Mouse (Mus musculus) stomach, embryonic 14.5 days (tissue): ENCODE measurements around the gene Sult2a3. TPM values are rescaled to one million over a fixed set of nuclear protein-coding genes. Genes with fewer than 3 reads are reported as not detected.
"Not testable (repeated sequence)": the region's sequence is repeated elsewhere in the genome, so short reads cannot be mapped to it uniquely, and the experiment has no call there.

ENCODE experiments used
- ATAC-seq: fragments of 200-750 bp; cut with Nextera tagmentation; 2 replicates; pipeline ENCODE4 v1.8.0; 2017; ENCODE audit warnings: low read depth, moderate TSS enrichment; ENCODE audit not compliant: insufficient number of reproducible peaks, insufficient read depth, low FRiP score
- H3K27ac ChIP-seq: fragments of 300-500 bp; sonication (generic); 2 replicates; pipeline ENCODE4 v1.5.1; 2014; ENCODE audit warnings: mild to moderate bottlenecking, low read length, moderate library complexity, mixed read lengths
- H3K27me3 ChIP-seq: fragments of 300-500 bp; sonication (generic); 2 replicates; pipeline ENCODE4 v1.6.1; 2014; ENCODE audit warnings: low read length, control low read depth, mixed read lengths; ENCODE audit not compliant: control insufficient read depth, insufficient read depth
- H3K36me3 ChIP-seq: fragments of 300-500 bp; sonication (generic); 2 replicates; pipeline ENCODE4 v1.6.1; 2014; ENCODE audit warnings: mild to moderate bottlenecking, control low read depth, low read length, moderate library complexity, mixed read lengths; ENCODE audit not compliant: control insufficient read depth, insufficient read depth
- H3K4me1 ChIP-seq: fragments of 300-500 bp; sonication (generic); 2 replicates; pipeline ENCODE4 v1.6.1; 2014; ENCODE audit warnings: low read length, control low read depth, mixed read lengths; ENCODE audit not compliant: control insufficient read depth, insufficient read depth
- H3K4me2 ChIP-seq: fragments of 300-500 bp; sonication (generic); replicated peaks from 2 replicates; pipeline ENCODE4 v1.6.1; 2014; ENCODE audit warnings: low read depth, low read length, control low read depth
- H3K4me3 ChIP-seq: fragments of 300-500 bp; sonication (generic); 2 replicates; pipeline ENCODE4 v1.5.1; 2014; ENCODE audit warnings: low read depth, low read length, control low read depth
- H3K9ac ChIP-seq: fragments of 300-500 bp; sonication (generic); replicated peaks from 2 replicates; pipeline ENCODE4 v1.6.1; 2014; ENCODE audit warnings: low read depth, mild to moderate bottlenecking, control low read depth, low read length, moderate library complexity, mixed read lengths
- H3K9me3 ChIP-seq: fragments of 300-500 bp; sonication (generic); 2 replicates; pipeline ENCODE4 v1.6.1; 2016; ENCODE audit warnings: low read depth, low read length, control low read depth; ENCODE audit not compliant: control insufficient read depth
- WGBS: fragments of 180-500 bp; shearing (Covaris S2); extraction: QIAGEN DNeasy Blood & Tissue Kit; methylation state at CpG from one replicate; pipeline ENCODE4 v1.1.7; 2014; 5-methylcytosine and 5-hydroxymethylcytosine counted together
- polyA plus RNA-seq: library from polyadenylated mRNA; unstranded; fragments of >200 nt; fragmentation: Nextera tagmentation; extraction: Ambion mirVana; gene quantifications from 2 replicates; pipeline ENCODE4 v1.2.1, GENCODE M21; 2014

The Sult2a3 gene
- not detected in 2 replicates for polyA plus RNA-seq

DNA sequence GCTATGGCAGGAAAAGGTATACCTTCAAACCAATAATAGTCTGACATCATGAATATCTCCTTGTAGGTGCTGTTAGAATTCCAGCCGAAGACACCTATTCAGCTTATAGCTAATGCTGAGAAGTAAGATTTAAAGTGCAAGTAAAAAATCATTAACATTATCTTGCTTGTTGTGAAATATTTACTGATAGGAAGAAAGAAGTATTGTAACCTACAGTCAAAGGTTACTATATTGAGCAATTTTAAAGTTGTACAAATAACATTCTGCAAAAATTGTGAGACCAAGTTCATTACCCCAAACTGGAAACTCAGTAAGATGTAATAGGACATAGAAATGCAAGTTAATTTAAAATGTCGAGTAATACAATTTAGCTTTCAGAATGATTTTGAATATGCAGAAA is at the start of gene Sult2a3:
Gene Sult2a3, minus strand, starts transcription at position 101 of the 400 bp plus-strand sequence.
- no peak for ATAC-seq
- 88% methylated on average over 2 of the region's 2 CpGs for WGBS
- Histone ChIP-seq H3K9me3 (no peaks in the 10 kb centered on the region), H3K27ac (no peak within 1 kb of the TSS), H3K4me3 (no peak within 1 kb of the TSS), H3K4me1 (no peaks in the 10 kb centered on the region), H3K4me2 (no peak within 1 kb of the TSS), H3K36me3 (no peaks in the 10 kb centered on the region), H3K27me3 (no peaks in the 10 kb centered on the region), H3K9ac (no peak within 1 kb of the TSS)

DNA sequence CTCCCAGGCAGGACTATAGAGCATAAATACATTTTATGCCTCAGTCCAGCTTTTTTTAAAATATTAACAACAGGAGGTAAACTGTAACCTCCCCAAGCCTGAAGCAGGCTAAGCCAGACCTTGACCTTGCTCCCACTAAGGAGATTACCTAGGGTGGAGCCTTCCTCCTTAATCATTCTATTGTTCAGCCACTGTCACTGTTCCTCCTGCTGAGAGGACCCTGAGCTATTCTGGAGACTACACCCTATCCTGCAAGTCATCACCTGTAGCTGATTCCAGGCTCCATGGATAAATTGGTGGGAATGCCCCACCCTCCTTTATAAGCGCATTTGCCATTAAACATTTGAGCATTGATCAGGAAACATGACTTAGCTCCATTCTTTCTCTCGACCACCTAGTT is 2.4 kb downstream of the Sult2a3 start:
- Histone ChIP-seq H3K27me3 (no peaks in the 10 kb centered on the region), H3K9me3 (no peaks in the 10 kb centered on the region), H3K27ac (no peak overlapping the region), H3K4me2 (no peak overlapping the region), H3K4me1 (no peaks in the 10 kb centered on the region), H3K9ac (no peak overlapping the region), H3K4me3 (no peak overlapping the region), H3K36me3 (no peaks in the 10 kb centered on the region)
- ATAC-seq: no peak
- WGBS: 92% methylated on average over 2 of the region's 2 CpGs

DNA sequence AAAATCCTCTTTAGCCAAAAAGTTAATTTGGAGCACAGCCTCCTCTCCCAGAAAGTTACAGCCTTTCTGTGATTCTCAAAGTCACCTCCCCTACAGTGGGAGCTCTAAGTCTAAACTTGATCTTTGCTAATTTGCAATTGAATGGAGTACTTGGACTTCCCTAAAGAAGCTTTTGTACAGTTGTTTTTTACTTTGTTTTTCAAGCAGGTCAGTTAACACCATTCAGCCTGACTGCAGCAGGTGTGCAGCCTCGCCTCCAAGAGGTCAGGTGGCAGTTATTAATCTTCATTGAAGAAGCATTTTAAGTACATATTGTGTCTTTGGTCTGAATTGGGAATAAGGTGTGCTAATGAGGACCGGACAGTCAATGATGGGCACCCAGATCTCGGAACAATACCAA is 3.0 kb downstream of the Sult2a3 start:
- H3K27me3 ChIP-seq, H3K9ac ChIP-seq, ATAC-seq, H3K9me3 ChIP-seq, H3K4me3 ChIP-seq, H3K4me2 ChIP-seq, H3K27ac ChIP-seq, H3K4me1 ChIP-seq, H3K36me3 ChIP-seq: not testable (repeated sequence)
- 62% methylated on average over 3 of the region's 3 CpGs for WGBS

GRCm38 (mm10) chr7:14116761-14117160 is 6.1 kb downstream of the Sult2a3 start:
- no peak overlapping the region for H3K9ac ChIP-seq
- no peaks in the 10 kb centered on the region for H3K36me3 ChIP-seq
- 39% methylated on average over 1 of the region's 1 CpGs for WGBS
- H3K4me3 ChIP-seq: no peak overlapping the region
- no peak overlapping the region for H3K4me2 ChIP-seq
- ATAC-seq: no peak
- no peaks in the 10 kb centered on the region for H3K27me3 ChIP-seq
- no peak overlapping the region for H3K27ac ChIP-seq
- no peaks in the 10 kb centered on the region for H3K4me1 ChIP-seq
- no peaks in the 10 kb centered on the region for H3K9me3 ChIP-seq

DNA sequence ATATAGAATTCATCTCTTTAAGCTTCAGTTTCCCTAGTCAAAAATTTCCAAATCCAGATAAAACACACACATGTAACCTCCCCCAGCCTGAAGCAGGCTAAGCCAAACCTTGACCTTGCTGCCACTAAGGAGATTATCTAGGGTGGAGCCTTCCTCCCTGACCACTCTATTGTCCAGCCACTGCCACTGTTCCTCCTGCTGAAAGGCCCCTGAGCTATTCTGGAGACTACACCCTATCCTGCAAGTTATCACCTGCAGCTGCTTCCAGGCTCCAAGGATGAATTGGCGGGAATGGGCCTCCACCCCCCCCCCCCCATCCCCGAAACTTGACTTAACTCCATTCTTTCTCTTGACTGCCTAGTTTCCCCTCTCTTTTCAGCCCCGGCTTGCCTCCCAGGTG is 8.4 kb downstream of the Sult2a3 start:
- H3K36me3 ChIP-seq, H3K9me3 ChIP-seq, H3K4me1 ChIP-seq, H3K4me2 ChIP-seq, ATAC-seq, H3K4me3 ChIP-seq, H3K27me3 ChIP-seq, H3K27ac ChIP-seq, H3K9ac ChIP-seq: not testable (repeated sequence)
- 74% methylated on average over 3 of the region's 3 CpGs for WGBS

DNA sequence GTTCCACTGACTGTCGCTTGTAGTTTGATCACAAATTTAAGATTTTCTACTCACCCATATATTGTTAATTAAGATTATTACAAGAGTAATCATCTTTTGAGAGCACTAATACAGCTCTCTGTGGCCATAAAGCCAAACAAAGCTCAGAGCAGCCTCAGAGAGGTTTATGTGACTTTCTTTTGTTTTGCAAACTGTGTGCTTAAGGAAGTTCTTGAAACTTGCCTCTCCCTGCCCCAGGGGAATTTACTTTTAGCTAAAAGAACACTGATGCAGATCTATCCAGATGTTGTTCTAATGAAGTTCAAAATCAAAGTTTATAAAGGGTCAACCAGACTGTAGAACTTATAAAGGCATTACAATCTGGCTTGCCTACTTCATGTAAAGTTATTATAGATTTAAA is 75.0 kb downstream of the Sult2a3 start:
- not testable (repeated sequence) for H3K9ac ChIP-seq, ATAC-seq, H3K27ac ChIP-seq, H3K4me1 ChIP-seq, H3K36me3 ChIP-seq, H3K4me3 ChIP-seq, H3K27me3 ChIP-seq, H3K4me2 ChIP-seq, H3K9me3 ChIP-seq
- 73% methylated on average over 1 of the region's 1 CpGs for WGBS

DNA sequence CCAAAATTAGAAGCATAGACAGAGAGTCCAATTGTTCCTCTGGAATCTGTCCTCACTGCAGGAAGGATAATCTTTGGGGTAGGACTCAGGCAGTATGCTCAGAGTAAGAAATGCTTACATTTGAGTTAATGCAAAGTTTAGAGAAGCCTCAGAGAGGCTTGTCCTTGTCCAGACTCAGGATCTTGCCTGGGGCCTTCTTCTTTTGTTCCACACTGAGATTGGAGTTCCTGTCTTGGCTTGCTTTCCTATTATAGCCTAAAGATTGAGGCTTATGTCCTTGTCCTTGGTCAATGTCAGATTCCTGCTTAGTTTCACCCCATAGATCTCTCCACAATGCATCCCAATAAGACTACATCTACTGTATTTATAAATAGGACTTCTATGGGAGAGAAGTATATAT is 92.0 kb downstream of the Sult2a3 start:
- not testable (repeated sequence) for H3K4me1 ChIP-seq, H3K9me3 ChIP-seq, ATAC-seq, H3K4me3 ChIP-seq, H3K27me3 ChIP-seq, H3K36me3 ChIP-seq, H3K9ac ChIP-seq, H3K27ac ChIP-seq, H3K4me2 ChIP-seq

Other genes starting within 250 kb of the Sult2a3 start
- gene Sult2a4, start 133.4 kb downstream of the Sult2a3 start, polyA plus RNA-seq: not detected in 2 replicates
- not detected in 2 replicates for gene Sult2a6, start 131.8 kb upstream of the Sult2a3 start, polyA plus RNA-seq
- gene Obox8, start 210.5 kb upstream of the Sult2a3 start, polyA plus RNA-seq: not detected in 2 replicates